Mouse (Mus musculus) brain, embryonic 14.5 days (tissue): Measurements from ENCODE around the gene Prkar1b.

Experiments used
- CTCF ChIP-seq: fragments of 200-500 bp; IDR thresholded peaks from 2 replicates; pipeline ENCODE4 v1.5.1; 2012; ENCODE audit warnings: inconsistent platforms, mild to moderate bottlenecking, moderate library complexity, borderline replicate concordance; ENCODE audit not compliant: insufficient read depth, insufficient read length; ENCODE audit errors: extremely low read depth
- POLR2A ChIP-seq: fragments of 200-500 bp; IDR thresholded peaks from 2 replicates; pipeline ENCODE4 v1.6.1; 2012; ENCODE audit warnings: mild to moderate bottlenecking, inconsistent platforms, borderline replicate concordance; ENCODE audit not compliant: poor library complexity, insufficient read depth, insufficient read length, severe bottlenecking; ENCODE audit errors: extremely low read depth

- no peak for TF ChIP-seq POLR2A
- no peak for TF ChIP-seq CTCF
Observed at GRCm38 (mm10) chr5:139167548-139167947, 17.7 kb upstream of the Prkar1b start.
